Mouse (Mus musculus): ENCODE measurements at regions not wholly inside any gene's neighbourhood (a gene's known extent, or its start where the extent isn't known, plus 50 kb on each side); places are given as distances from the start of the nearest gene placed in this dataset.

- H3K9me3 ChIP-seq (ENCODE audit: control insufficient read depth, low read length): no peaks in the 10 kb centered on the region
- H3K36me3 ChIP-seq (ENCODE audit: control insufficient read depth, insufficient read depth, low read length): no peaks in the 10 kb centered on the region
- no peaks in the 10 kb centered on the region for H3K4me1 ChIP-seq (ENCODE audit: control insufficient read depth, insufficient read depth, low read length)
- no peak for DNase-seq (ENCODE audit: low spot score)
- ATAC-seq (ENCODE audit: insufficient read depth, low FRiP score, low TSS enrichment): no peak
- H3K9ac ChIP-seq (ENCODE audit: low read length): no peak overlapping the region
- no peak overlapping the region for H3K4me3 ChIP-seq (ENCODE audit: low read depth, low read length)
- no peaks in the 10 kb centered on the region for H3K27me3 ChIP-seq (ENCODE audit: control insufficient read depth, insufficient read depth, low read length)
- no peak overlapping the region for H3K4me2 ChIP-seq (ENCODE audit: low read depth)
- no peak overlapping the region for H3K27ac ChIP-seq (ENCODE audit: low read depth, low read length)
Observed at GRCm38 (mm10) chr5:47254835-47255369, 728.0 kb upstream of the Slit2 start.

GRCm38 (mm10) chr5:47261658-47262411, 721.1 kb upstream of the Slit2 start:
- Histone ChIP-seq H3K9me3 (ENCODE audit: control insufficient read depth, low read length) (no peaks in the 10 kb centered on the region), H3K4me2 (ENCODE audit: low read depth) (no peak overlapping the region), H3K4me3 (ENCODE audit: low read depth, low read length) (no peak overlapping the region), H3K27me3 (ENCODE audit: control insufficient read depth, insufficient read depth, low read length) (no peaks in the 10 kb centered on the region), H3K9ac (ENCODE audit: low read length) (no peak overlapping the region), H3K27ac (ENCODE audit: low read depth, low read length) (no peak overlapping the region), H3K36me3 (ENCODE audit: control insufficient read depth, insufficient read depth, low read length) (no peaks in the 10 kb centered on the region), H3K4me1 (ENCODE audit: control insufficient read depth, insufficient read depth, low read length) (no peaks in the 10 kb centered on the region)
- ATAC-seq (ENCODE audit: insufficient read depth, low FRiP score, low TSS enrichment) (peak; percentile 53; the same call in 1 of the 2 replicates), DNase-seq (ENCODE audit: low spot score) (no peak)
- 61% methylated on average over 5 of the region's 5 CpGs for WGBS

GRCm38 (mm10) chr5:47272642-47273041, 710.3 kb upstream of the Slit2 start:
- 78% methylated on average over 3 of the region's 3 CpGs for WGBS
- Histone ChIP-seq H3K36me3 (ENCODE audit: control insufficient read depth, insufficient read depth, low read length) (no peaks in the 10 kb centered on the region), H3K9me3 (ENCODE audit: control insufficient read depth, low read length) (no peaks in the 10 kb centered on the region), H3K9ac (ENCODE audit: low read length) (no peak overlapping the region), H3K4me2 (ENCODE audit: low read depth) (no peak overlapping the region), H3K27ac (ENCODE audit: low read depth, low read length) (no peak overlapping the region), H3K4me1 (ENCODE audit: control insufficient read depth, insufficient read depth, low read length) (peaks cover 4% of the 10 kb centered on the region; the same call in 1 of the 2 replicates), H3K27me3 (ENCODE audit: control insufficient read depth, insufficient read depth, low read length) (no peaks in the 10 kb centered on the region), H3K4me3 (ENCODE audit: low read depth, low read length) (no peak overlapping the region)
- DNase-seq (ENCODE audit: low spot score) (no peak), ATAC-seq (ENCODE audit: insufficient read depth, low FRiP score, low TSS enrichment) (no peak)

GRCm38 (mm10) chr5:47273389-47274255, 709.3 kb upstream of the Slit2 start:
- WGBS: 66% methylated on average over 9 of the region's 9 CpGs
- Histone ChIP-seq H3K9ac (ENCODE audit: low read length) (no peak overlapping the region), H3K4me1 (ENCODE audit: control insufficient read depth, insufficient read depth, low read length) (peaks cover 4% of the 10 kb centered on the region; the same call in 1 of the 2 replicates), H3K4me2 (ENCODE audit: low read depth) (no peak overlapping the region), H3K27ac (ENCODE audit: low read depth, low read length) (no peak overlapping the region), H3K36me3 (ENCODE audit: control insufficient read depth, insufficient read depth, low read length) (no peaks in the 10 kb centered on the region), H3K4me3 (ENCODE audit: low read depth, low read length) (no peak overlapping the region), H3K9me3 (ENCODE audit: control insufficient read depth, low read length) (no peaks in the 10 kb centered on the region), H3K27me3 (ENCODE audit: control insufficient read depth, insufficient read depth, low read length) (no peaks in the 10 kb centered on the region)
- no peak for DNase-seq (ENCODE audit: low spot score)
- no peak for ATAC-seq (ENCODE audit: insufficient read depth, low FRiP score, low TSS enrichment)

GRCm38 (mm10) chr5:47274256-47274638, 708.7 kb upstream of the Slit2 start:
- no peaks in the 10 kb centered on the region for H3K36me3 ChIP-seq (ENCODE audit: control insufficient read depth, insufficient read depth, low read length)
- no peak overlapping the region for H3K27ac ChIP-seq (ENCODE audit: low read depth, low read length)
- H3K4me3 ChIP-seq (ENCODE audit: low read depth, low read length): no peak overlapping the region
- no peak for ATAC-seq (ENCODE audit: insufficient read depth, low FRiP score, low TSS enrichment)
- no peak overlapping the region for H3K9ac ChIP-seq (ENCODE audit: low read length)
- H3K4me1 ChIP-seq (ENCODE audit: control insufficient read depth, insufficient read depth, low read length): peaks cover 4% of the 10 kb centered on the region; the same call in 1 of the 2 replicates
- WGBS: 72% methylated on average over 1 of the region's 1 CpGs
- H3K27me3 ChIP-seq (ENCODE audit: control insufficient read depth, insufficient read depth, low read length): no peaks in the 10 kb centered on the region
- no peak overlapping the region for H3K4me2 ChIP-seq (ENCODE audit: low read depth)
- no peak for DNase-seq (ENCODE audit: low spot score)
- H3K9me3 ChIP-seq (ENCODE audit: control insufficient read depth, low read length): no peaks in the 10 kb centered on the region

GRCm38 (mm10) chr5:47276231-47277195, 706.4 kb upstream of the Slit2 start:
- H3K27ac ChIP-seq (ENCODE audit: low read depth, low read length): no peak overlapping the region
- ATAC-seq (ENCODE audit: insufficient read depth, low FRiP score, low TSS enrichment) (no peak), DNase-seq (ENCODE audit: low spot score) (no peak)
- H3K4me3 ChIP-seq (ENCODE audit: low read depth, low read length): no peak overlapping the region
- H3K4me2 ChIP-seq (ENCODE audit: low read depth): no peak overlapping the region
- 52% methylated on average over 5 of the region's 5 CpGs for WGBS
- no peaks in the 10 kb centered on the region for H3K27me3 ChIP-seq (ENCODE audit: control insufficient read depth, insufficient read depth, low read length)
- no peak overlapping the region for H3K9ac ChIP-seq (ENCODE audit: low read length)
- peaks cover 4% of the 10 kb centered on the region; the same call in 1 of the 2 replicates for H3K4me1 ChIP-seq (ENCODE audit: control insufficient read depth, insufficient read depth, low read length)
- H3K9me3 ChIP-seq (ENCODE audit: control insufficient read depth, low read length): no peaks in the 10 kb centered on the region
- H3K36me3 ChIP-seq (ENCODE audit: control insufficient read depth, insufficient read depth, low read length): no peaks in the 10 kb centered on the region

GRCm38 (mm10) chr5:47279630-47280029, 703.3 kb upstream of the Slit2 start:
- no peak overlapping the region for H3K4me3 ChIP-seq (ENCODE audit: low read depth, low read length)
- no peaks in the 10 kb centered on the region for H3K36me3 ChIP-seq (ENCODE audit: control insufficient read depth, insufficient read depth, low read length)
- DNase-seq (ENCODE audit: low spot score) (no peak), ATAC-seq (ENCODE audit: insufficient read depth, low FRiP score, low TSS enrichment) (no peak)
- no peak overlapping the region for H3K4me2 ChIP-seq (ENCODE audit: low read depth)
- H3K9me3 ChIP-seq (ENCODE audit: control insufficient read depth, low read length): no peaks in the 10 kb centered on the region
- H3K9ac ChIP-seq (ENCODE audit: low read length): no peak overlapping the region
- 0 out of 2 replicates have a peak, but pooled peaks cover 2% of the 10 kb centered on the region for H3K4me1 ChIP-seq (ENCODE audit: control insufficient read depth, insufficient read depth, low read length)
- no peaks in the 10 kb centered on the region for H3K27me3 ChIP-seq (ENCODE audit: control insufficient read depth, insufficient read depth, low read length)
- H3K27ac ChIP-seq (ENCODE audit: low read depth, low read length): no peak overlapping the region
- 93% methylated on average over 3 of the region's 3 CpGs for WGBS

- Histone ChIP-seq H3K9ac (ENCODE audit: low read length) (no peak overlapping the region), H3K9me3 (ENCODE audit: control insufficient read depth, low read length) (no peaks in the 10 kb centered on the region), H3K4me3 (ENCODE audit: low read depth, low read length) (no peak overlapping the region), H3K27ac (ENCODE audit: low read depth, low read length) (no peak overlapping the region), H3K4me1 (ENCODE audit: control insufficient read depth, insufficient read depth, low read length) (no peaks in the 10 kb centered on the region), H3K36me3 (ENCODE audit: control insufficient read depth, insufficient read depth, low read length) (no peaks in the 10 kb centered on the region), H3K4me2 (ENCODE audit: low read depth) (no peak overlapping the region), H3K27me3 (ENCODE audit: control insufficient read depth, insufficient read depth, low read length) (no peaks in the 10 kb centered on the region)
- no peak for ATAC-seq (ENCODE audit: insufficient read depth, low FRiP score, low TSS enrichment)
- no peak for DNase-seq (ENCODE audit: low spot score)
- WGBS: 91% methylated on average over 4 of the region's 4 CpGs
Observed at GRCm38 (mm10) chr5:47299602-47300001, 683.3 kb upstream of the Slit2 start.
